Mouse (Mus musculus) stomach, adult 2 months (tissue): ENCODE results near the gene Ifrd2. TPM values are rescaled to one million over a fixed set of nuclear protein-coding genes. Genes with fewer than 3 reads are reported as not detected.

Source experiments
- polyA plus RNA-seq: library from polyadenylated mRNA; depleted of rRNA; stranded (reverse); fragments of >200 nt; gene quantifications from 2 replicates; pipeline ENCODE4 v1.2.3, GENCODE M21; 2012; rRNA removed

Ifrd2 gene
- polyA plus RNA-seq: 36.5 and 38.2 TPM in 2 replicates

DNA sequence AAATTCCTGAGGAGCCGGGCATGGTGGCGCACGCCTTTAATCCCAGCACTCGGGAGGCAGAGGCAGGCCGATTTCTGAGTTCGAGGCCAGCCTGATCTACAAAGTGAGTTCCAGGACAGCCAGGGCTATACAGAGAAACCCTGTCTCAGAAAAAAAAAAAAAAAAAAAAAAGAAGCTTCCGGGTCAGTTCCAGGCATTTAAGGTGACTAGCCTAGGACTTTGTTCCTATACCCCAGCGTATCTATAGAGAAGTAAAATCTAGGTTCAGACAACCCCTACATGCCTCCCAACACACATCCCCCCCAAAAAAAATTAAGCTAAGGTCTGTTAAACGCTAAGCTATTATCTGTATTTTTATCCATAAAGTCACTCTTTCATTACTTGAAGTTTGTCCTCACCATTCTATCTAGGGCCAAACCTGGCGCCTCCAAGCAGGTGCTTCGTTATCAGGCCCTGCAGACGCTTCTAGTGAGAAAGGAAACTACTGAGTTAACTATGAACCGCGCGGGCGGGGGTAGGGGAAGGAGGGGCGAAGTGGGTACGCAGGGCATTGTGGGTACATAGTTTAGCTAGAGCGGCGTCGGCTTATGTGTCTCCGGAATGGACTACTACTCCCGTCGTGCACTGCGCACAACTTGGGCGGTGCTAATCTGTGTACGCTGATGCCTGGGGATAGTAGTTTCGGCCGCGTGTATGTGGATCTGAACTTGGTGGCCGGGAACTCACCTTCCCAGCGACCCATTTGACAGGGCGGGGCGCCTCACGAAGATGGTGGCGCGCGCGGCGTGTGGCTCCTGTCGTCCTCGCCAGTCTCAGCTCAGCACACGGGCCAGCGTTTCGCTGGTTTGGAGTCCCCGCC is at the start of gene Ifrd2:
Gene Ifrd2, plus strand, starts transcription at position 669 of the 859 bp plus-strand sequence.

DNA sequence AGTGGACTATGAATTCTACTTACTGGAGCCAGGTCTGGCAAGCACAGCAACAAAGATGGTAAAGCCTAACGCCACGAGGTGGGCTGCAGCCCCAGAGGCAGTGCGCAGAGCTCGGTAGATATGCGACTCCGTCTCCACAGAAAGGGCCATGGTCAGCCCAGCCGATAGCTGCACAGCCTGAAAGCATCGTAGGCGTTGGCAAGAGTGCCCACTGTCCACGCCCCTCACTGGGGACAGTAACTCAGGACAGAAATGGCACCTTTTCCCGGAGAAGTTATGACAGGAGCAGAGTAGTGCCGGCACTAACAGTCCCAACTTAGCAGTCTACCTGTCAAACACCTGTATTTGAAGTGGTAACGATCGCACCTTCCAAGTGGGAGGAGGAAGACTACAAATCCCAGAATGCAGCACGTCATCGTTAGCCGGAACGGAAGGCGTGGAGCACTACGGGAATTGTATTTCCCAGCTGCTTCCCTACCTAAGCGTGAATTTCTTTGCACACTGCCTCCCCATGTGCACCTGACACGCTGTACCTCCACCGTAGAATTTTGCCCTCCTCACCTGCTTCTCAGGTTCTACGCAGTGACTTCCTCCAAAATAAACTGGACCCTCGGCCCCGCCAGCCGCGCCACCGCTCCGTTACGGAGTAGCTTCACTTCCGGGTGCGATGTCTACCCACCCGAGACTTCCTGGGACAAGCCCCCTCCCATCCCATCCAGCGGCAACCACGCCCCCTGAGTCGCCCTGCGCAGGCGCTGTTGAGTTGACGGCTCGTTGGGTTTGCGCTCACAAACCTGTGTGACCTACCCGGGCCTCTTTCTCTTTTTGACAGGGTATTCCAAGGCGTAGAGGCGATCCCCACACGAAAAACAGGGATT is 45.7 kb upstream of the Ifrd2 start, which contains the start of the genes Cyb561d2 and Nprl2:
Gene Cyb561d2, minus strand, starts transcription at position 720 of the 878 bp plus-strand sequence.
Gene Nprl2, plus strand, starts transcription at position 753 of the 878 bp plus-strand sequence.

DNA sequence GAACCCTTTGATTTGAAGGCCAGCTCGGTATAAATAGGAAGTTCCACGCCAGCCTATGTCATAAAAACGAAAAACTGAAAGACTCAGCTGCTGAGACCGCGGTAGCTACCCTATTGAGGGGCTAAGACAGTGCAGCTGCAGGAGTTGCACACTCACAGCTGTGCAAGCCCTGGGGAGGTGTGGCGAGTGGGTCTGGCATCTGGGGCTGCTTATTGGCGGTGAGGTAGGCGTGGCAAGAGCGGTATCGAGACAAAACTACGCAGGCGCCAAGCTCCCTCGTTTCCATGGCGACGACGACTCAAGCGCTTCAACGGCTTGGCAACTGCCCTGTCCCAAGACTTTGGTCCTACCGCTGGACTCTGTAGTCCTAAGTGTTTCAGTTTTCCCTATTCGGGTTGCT is 40.4 kb upstream of the Ifrd2 start, which contains the start of gene Zmynd10:
Gene Zmynd10, plus strand, starts transcription at position 273 of the 400 bp plus-strand sequence.

GRCm38 (mm10) chr9:107551117-107551889 is 36.1 kb upstream of the Ifrd2 start, which contains the start of gene Rassf1:
Gene Rassf1 (plus strand): TSS chr9:107551555.

GRCm38 (mm10) chr9:107563029-107563581 is 24.3 kb upstream of the Ifrd2 start, which contains the start of gene Tusc2:
Gene Tusc2 (plus strand): TSS chr9:107563255.

DNA sequence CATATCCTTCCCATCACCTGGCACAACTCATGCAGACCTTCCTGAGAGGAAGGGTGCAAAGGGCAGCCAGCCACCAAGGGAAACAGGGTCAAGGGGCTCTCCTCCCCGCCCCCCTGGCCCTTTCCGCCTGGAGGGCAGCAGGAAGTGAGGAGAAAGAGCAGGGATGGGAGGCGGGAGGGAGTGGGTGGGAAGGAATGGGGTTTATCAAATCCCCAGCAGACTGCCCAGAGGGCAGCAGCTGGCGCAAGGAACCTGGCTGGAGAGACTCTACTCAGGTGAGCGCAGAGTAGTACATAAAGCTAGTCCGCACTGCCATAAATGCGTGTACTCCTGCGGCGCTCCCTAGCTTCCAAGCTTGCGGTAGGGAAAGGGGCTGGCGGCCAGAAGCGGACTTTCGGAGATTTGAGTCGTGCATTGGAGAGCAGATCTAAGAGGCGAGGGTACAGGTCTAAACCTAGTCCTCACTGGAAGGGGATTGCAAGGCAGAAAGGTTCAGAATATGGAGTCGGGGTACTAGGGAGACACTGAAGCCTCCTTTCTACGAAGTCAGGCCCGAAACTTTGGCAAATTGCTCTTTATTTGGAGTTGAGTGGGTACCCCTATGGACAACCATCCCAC is 19.6 kb upstream of the Ifrd2 start, which contains the start of gene Hyal2:
Gene Hyal2, plus strand, starts transcription at position 244 of the 618 bp plus-strand sequence.

GRCm38 (mm10) chr9:107576357-107577107 is 10.9 kb upstream of the Ifrd2 start, which contains the start of gene Hyal1:
Gene Hyal1 (plus strand): TSS chr9:107576927.

GRCm38 (mm10) chr9:107578587-107578986 is 8.9 kb upstream of the Ifrd2 start, which contains the start of gene Naa80:
Gene Naa80 (plus strand): TSS chr9:107578887.

GRCm38 (mm10) chr9:107580501-107581317 is 6.7 kb upstream of the Ifrd2 start, which contains the start of gene Hyal3:
Gene Hyal3 (plus strand): TSS chr9:107580818.

DNA sequence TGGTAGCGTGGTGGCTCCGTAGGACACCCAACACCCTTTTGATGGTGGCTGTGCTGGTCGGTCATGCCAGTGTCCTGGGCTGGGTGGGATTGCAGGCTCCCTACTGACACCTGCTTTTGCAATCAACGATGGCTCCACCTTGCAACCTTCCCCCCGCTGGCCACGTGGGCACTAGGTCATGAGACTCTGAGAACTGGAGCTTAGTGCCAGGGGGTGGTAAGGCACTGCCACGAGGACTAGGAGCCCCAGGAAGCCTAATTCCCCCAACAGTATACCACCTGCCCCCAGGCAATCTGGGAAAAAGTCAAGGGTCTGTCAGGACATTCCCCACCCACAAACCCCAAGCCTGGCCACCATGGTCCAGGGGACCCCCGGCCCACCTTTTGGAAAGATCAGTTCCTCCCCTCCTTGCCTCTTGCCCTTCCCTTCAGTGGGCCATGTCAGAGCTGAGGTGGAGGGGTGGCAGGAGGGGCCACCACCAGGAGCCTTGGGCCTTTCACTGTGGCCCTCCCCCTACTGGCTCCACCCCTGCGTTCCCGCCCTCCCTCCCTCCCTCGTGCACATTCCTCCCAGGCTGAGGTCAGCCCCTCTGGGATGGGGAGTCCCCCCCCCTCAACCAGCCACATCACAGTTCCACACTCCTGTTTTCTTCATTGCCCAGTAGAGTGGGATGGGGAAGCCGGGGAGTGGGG is 21.4 kb downstream of the Ifrd2 start, which contains the start of gene Sema3b:
Gene Sema3b, minus strand, starts transcription at position 489 of the 692 bp plus-strand sequence.

GRCm38 (mm10) chr9:107635279-107636028 is 48.0 kb downstream of the Ifrd2 start, which contains the start of gene Gnai2:
Gene Gnai2 (minus strand): TSS chr9:107635367.

Other genes with a start within 250 kb of the Ifrd2 start
- gene Hemk1, start 249.3 kb upstream of the Ifrd2 start, polyA plus RNA-seq: 12.3 and 12.5 TPM in 2 replicates
- gene 6430571L13Rik, start 247.0 kb upstream of the Ifrd2 start, polyA plus RNA-seq: 0.38 and 0.41 TPM in 2 replicates
- gene Cacna2d2, start 188.0 kb upstream of the Ifrd2 start, polyA plus RNA-seq: 3.3 and 4.3 TPM in 2 replicates
- 32.7 and 37.1 TPM in 2 replicates for gene Tmem115, start 53.7 kb upstream of the Ifrd2 start, polyA plus RNA-seq
- 25.6 and 37.6 TPM in 2 replicates for gene Cyb561d2, start 45.4 kb upstream of the Ifrd2 start, polyA plus RNA-seq
- 14.9 and 16.0 TPM in 2 replicates for gene Nprl2, start 45.4 kb upstream of the Ifrd2 start, polyA plus RNA-seq
- gene Zmynd10, start 40.3 kb upstream of the Ifrd2 start, polyA plus RNA-seq: 1.4 and 1.6 TPM in 2 replicates
- gene Rassf1, start 36.1 kb upstream of the Ifrd2 start, polyA plus RNA-seq: 6.2 and 7.0 TPM in 2 replicates
- 33.1 and 49.5 TPM in 2 replicates for gene Tusc2, start 24.4 kb upstream of the Ifrd2 start, polyA plus RNA-seq
- 32.6 and 36.0 TPM in 2 replicates for gene Hyal2, start 19.7 kb upstream of the Ifrd2 start, polyA plus RNA-seq
- 3.7 and 3.8 TPM in 2 replicates for gene Hyal1, start 10.7 kb upstream of the Ifrd2 start, polyA plus RNA-seq
- gene Naa80, start 8.8 kb upstream of the Ifrd2 start, polyA plus RNA-seq: 47.1 and 49.7 TPM in 2 replicates
- 0.41 and 0.94 TPM in 2 replicates for gene Hyal3, start 6.8 kb upstream of the Ifrd2 start, polyA plus RNA-seq
- 22.4 and 24.1 TPM in 2 replicates for gene Sema3b, start 21.6 kb downstream of the Ifrd2 start, polyA plus RNA-seq
- 139 and 164 TPM in 2 replicates for gene Gnai2, start 47.7 kb downstream of the Ifrd2 start, polyA plus RNA-seq
- gene Slc38a3, start 81.9 kb downstream of the Ifrd2 start, polyA plus RNA-seq: 7.5 and 9.4 TPM in 2 replicates
- gene Gnat1, start 92.1 kb downstream of the Ifrd2 start, polyA plus RNA-seq: 0.08 and 0.12 TPM in 2 replicates
- 78.9 and 92.8 TPM in 2 replicates for gene Sema3f, start 122.8 kb downstream of the Ifrd2 start, polyA plus RNA-seq
- gene Rbm5, start 183.4 kb downstream of the Ifrd2 start, polyA plus RNA-seq: 18.1 and 30.1 TPM in 2 replicates